Comparison of ENCODE assay signal across 22 mouse cellular contexts in the genomic region with DNA sequence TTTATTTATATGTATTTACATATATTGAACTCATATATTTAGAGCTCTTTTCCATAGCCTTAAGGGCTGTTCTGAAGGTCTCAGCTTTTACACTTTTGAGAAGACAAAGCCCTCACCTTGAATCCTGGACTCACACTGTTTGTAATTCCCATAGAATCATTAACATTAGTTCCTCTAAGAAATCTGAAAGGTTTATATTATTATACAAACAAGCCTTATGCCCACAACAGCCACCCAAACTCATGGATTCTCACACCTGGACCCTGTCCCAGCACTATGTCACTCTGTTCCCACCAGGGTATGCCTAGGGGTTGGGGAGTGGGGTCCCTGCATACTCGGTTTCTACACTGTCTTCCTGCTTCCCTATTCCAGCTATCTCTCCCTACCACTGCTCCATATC.
DNase-seq lines count a peak whose midpoint lies in the region; TF ChIP-seq lines count a peak whose summit lies in the region.
"Had no signal": no experiment of that assay in that cellular context is flagged by ENCODE, and none has a peak within 500 bp of the region (broad histone marks: within the 10 kb centered on the region; RNA-seq: fewer than 3 reads in every experiment).

No protein-coding gene starts in this region.

- TF ChIP-seq EP300 in ES-Bruce4 (IDR thresholded peaks at IDR 0.05; ENCODE audit: insufficient read depth, low read depth, low read length) = 0 out of 2 replicates have a peak, but pooled peaks have one; percentile 14

- no peak overlapping the region for H3K27ac ChIP-seq in ES-Bruce4 (ENCODE audit: insufficient read depth, low read length)
- peak overlapping the region; percentile 57; the same call in 1 of the 2 replicates for H3K27ac ChIP-seq in ES-E14 (ENCODE audit: insufficient read depth, low read depth, low read length, poor library complexity, severe bottlenecking)
- H3K27ac ChIP-seq: embryonic facial prominence, embryonic 13.5 days; embryonic facial prominence, embryonic 15.5 days; forebrain, embryonic 10.5 days; forebrain, embryonic 12.5 days had no signal

- TF ChIP-seq CTCF in ES-Bruce4 (IDR thresholded peaks at IDR 0.05; ENCODE audit: low read depth, low read length) = no peak

- H3K9ac ChIP-seq in ES-Bruce4 (ENCODE audit: low read depth, poor library complexity, severe bottlenecking) (no peak overlapping the region), ES-E14 (ENCODE audit: insufficient read depth, low read depth, low read length, poor library complexity, severe bottlenecking) (no peak overlapping the region)
- H3K9ac ChIP-seq: embryonic facial prominence, embryonic 13.5 days; embryonic facial prominence, embryonic 15.5 days; forebrain, embryonic 12.5 days had no signal

- H3K4me3 ChIP-seq in ES-Bruce4 (ENCODE audit: low read depth, low read length) (no peak overlapping the region), ES-E14 (ENCODE audit: insufficient read depth in 1 of 2, low read depth in 1 of 2, low read length in 2 of 2, poor library complexity in 1 of 2, severe bottlenecking in 1 of 2) (no peak overlapping the region)
- H3K4me3 ChIP-seq: embryonic facial prominence, embryonic 13.5 days; embryonic facial prominence, embryonic 15.5 days; erythroblast, embryonic 14.5 days; forebrain, embryonic 10.5 days; forebrain, embryonic 12.5 days had no signal

- no peaks in the 10 kb centered on the region for H3K4me1 ChIP-seq in ES-Bruce4 (ENCODE audit: control insufficient read depth, insufficient read depth, low read length)
- H3K4me1 ChIP-seq in ES-E14 (ENCODE audit: control insufficient read depth in 2 of 2, insufficient read depth in 2 of 2, low read length in 2 of 2, poor library complexity in 1 of 2) = peaks cover 8 to 9% of the 10 kb centered on the region in 2 experiments
- H3K4me1 ChIP-seq: embryonic facial prominence, embryonic 13.5 days; embryonic facial prominence, embryonic 15.5 days; forebrain, embryonic 10.5 days; forebrain, embryonic 12.5 days had no signal

- TF ChIP-seq POLR2A in ES-Bruce4 (IDR thresholded peaks at IDR 0.05; ENCODE audit: insufficient read depth, low read length) = no peak

- H3K9me3 ChIP-seq in ES-Bruce4 (replicated peaks; ENCODE audit: control insufficient read depth, insufficient read depth, low read length, poor library complexity, severe bottlenecking) (peaks cover 14% of the 10 kb centered on the region), ES-E14 (ENCODE audit: control insufficient read depth, insufficient read depth, low read depth, low read length) (no peaks in the 10 kb centered on the region)
- H3K9me3 ChIP-seq: embryonic facial prominence, embryonic 13.5 days; embryonic facial prominence, embryonic 15.5 days; forebrain, embryonic 10.5 days; forebrain, embryonic 12.5 days had no signal

- H3K27me3 ChIP-seq in ES-Bruce4 (ENCODE audit: control insufficient read depth, insufficient read depth, low read length, poor library complexity, severe bottlenecking) = no peaks in the 10 kb centered on the region
- H3K27me3 ChIP-seq: CH12.LX; embryonic facial prominence, embryonic 13.5 days; embryonic facial prominence, embryonic 15.5 days; forebrain, embryonic 12.5 days had no signal

- H3K36me3 ChIP-seq in ES-Bruce4 (ENCODE audit: control insufficient read depth, insufficient read depth, low read length, poor library complexity, severe bottlenecking) (no peaks in the 10 kb centered on the region), ES-E14 (ENCODE audit: control insufficient read depth, insufficient read depth, low read length, poor library complexity, severe bottlenecking) (no peaks in the 10 kb centered on the region)
- H3K36me3 ChIP-seq: embryonic facial prominence, embryonic 13.5 days; embryonic facial prominence, embryonic 15.5 days; forebrain, embryonic 10.5 days; forebrain, embryonic 12.5 days had no signal

- in situ Hi-C loops in ES-E14 (cut with MboI; ENCODE audit: low sequenced_read_pairs in 2 of 2, unreplicated experiment in 2 of 2) = no loop called here

- no peak for DNase-seq in ES-E14 (ENCODE audit: low read depth, low spot score)
- peak; percentile 56 for DNase-seq in ZHBTc4 (ENCODE audit: low read depth, low spot score)
- no peak for DNase-seq in frontal cortex, postnatal 36 days (ENCODE audit: low spot score in 2 of 2)
- DNase-seq in left cerebral cortex, adult 11 months (ENCODE audit: low spot score) = no peak
- DNase-seq: adrenal gland, adult 2 months; adrenal gland, postnatal 10 days; adrenal gland, postnatal 25 days; B cell, adult 2 months; cerebellum, adult 11 months; cerebellum, adult 18-20 months; cerebellum, adult 8-10 months; cerebellum, adult 9-11 months; cerebellum, postnatal 14 days; cerebellum, postnatal 36 days; embryo, embryonic 11 days had no signal

TF ChIP-seq in ES-E14, 5 proteins besides CTCF, POLR2A, EP300 and RAD21:
- TF ChIP-seq HCFC1 (IDR thresholded peaks at IDR 0.05; ENCODE audit: borderline replicate concordance, insufficient read depth, low read length) = no peak
- no peak for TF ChIP-seq ZNF384 (IDR thresholded peaks at IDR 0.05; ENCODE audit: low read depth, low read length)
- no peak for TF ChIP-seq CHD2 (IDR thresholded peaks at IDR 0.05; ENCODE audit: low read depth, low read length)
- no peak for TF ChIP-seq ZC3H11A (IDR thresholded peaks at IDR 0.05; ENCODE audit: borderline replicate concordance, low read depth, low read length)
- TF ChIP-seq MAFK (IDR thresholded peaks at IDR 0.05; ENCODE audit: insufficient read depth, low read depth, low read length) = no peak
